Mouse (Mus musculus) gastrocnemius, postnatal 36 days (tissue): Measurements from ENCODE around the gene 4930512M02Rik. TPM values are rescaled to one million over a fixed set of nuclear protein-coding genes. Genes with fewer than 3 reads are reported as not detected.
"Not testable (repeated sequence)": the region's sequence is repeated elsewhere in the genome, so short reads cannot be mapped to it uniquely, and the experiment has no call there.

Source experiments
- DNase-seq, 2 experiments: peaks; one replicate each; pipeline ENCODE4 v3.0.0; 2022
- intact Hi-C: fragments of 180-260 bp; cut with DNase I; formaldehyde crosslinking; loops from one replicate; pipeline ENCODE4 v1.15.1; 2025
- long read RNA-seq, 2 experiments: library from polyadenylated mRNA; stranded (forward); transcript quantifications; one replicate each; pipeline ENCODE4 v2.0.0; 2021
- total RNA-seq, 2 experiments: library from RNA; stranded (reverse); gene quantifications; 2 replicates each; pipeline ENCODE4 v1.2.3; 2021

The 4930512M02Rik gene
- total RNA-seq = not detected
- long read RNA-seq, experiment 1 = 0 reads
- long read RNA-seq, experiment 2 = 0 reads

DNA sequence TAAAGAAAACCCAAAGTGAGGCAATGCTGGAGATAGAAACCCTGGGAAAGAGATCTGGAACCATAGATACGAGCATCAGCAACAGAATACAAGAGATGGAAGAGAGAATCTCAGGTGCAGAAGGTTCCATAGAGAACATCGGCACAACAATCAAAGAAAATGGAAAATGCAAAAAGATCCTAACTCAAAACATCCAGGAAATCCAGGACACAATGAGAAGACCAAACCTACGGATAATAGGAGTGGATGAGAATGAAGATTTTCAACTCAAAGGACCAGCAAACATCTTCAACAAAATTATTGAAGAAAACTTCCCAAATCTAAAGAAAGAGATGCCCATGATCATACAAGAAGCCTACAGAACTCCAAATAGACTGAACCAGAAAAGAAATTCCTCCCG, at the start of gene 4930512M02Rik:
4930512M02Rik (minus strand) TSS at position 101 of the 400 bp plus-strand sequence.
- intact Hi-C loops, DNase-seq: not testable (repeated sequence)

DNA sequence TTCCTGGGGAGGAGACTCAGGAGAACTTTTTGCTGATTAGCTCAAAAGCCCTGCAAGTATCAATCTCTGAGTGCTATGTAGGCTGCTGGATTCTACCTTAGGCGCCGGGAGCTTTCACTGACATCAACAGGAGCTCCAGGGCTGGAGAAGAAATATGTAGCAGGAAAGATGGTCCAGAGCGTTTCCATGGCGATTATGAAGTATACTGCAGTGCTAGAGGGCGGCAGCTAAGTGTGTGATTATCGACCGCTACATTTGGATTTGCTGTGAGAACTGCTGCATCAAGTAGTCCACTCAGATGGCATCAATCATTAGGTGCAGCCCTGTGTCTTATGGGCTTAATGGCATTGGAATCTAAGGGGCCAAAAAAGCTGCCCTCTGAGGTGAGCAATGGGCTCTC, 49.5 kb upstream of the 4930512M02Rik start:
- intact Hi-C loops = no loop called here
- DNase-seq = no peak

- intact Hi-C loops = no loop called here
- DNase-seq = no peak
Observed at GRCm38 (mm10) chr11:11676068-11676741, 48.6 kb upstream of the 4930512M02Rik start.

DNA sequence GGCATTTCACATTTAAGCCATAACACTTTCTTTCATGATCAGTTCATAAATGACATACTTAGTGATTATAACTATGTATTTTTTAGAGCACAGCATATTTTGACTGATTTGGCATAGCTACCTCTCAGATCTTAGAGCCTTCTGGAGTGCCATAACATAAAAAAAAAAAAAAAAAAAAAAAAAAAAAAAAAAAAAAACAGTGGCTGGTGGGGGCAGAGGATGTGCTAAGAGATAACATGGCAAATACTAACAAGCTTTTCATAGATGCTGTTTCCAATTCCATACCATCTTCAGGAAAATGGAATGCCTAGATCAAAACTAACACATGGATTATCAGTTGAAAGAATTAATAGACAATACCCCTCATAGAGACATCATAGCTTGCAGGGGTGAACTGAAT, 47.4 kb upstream of the 4930512M02Rik start:
- DNase-seq = no peak

DNA sequence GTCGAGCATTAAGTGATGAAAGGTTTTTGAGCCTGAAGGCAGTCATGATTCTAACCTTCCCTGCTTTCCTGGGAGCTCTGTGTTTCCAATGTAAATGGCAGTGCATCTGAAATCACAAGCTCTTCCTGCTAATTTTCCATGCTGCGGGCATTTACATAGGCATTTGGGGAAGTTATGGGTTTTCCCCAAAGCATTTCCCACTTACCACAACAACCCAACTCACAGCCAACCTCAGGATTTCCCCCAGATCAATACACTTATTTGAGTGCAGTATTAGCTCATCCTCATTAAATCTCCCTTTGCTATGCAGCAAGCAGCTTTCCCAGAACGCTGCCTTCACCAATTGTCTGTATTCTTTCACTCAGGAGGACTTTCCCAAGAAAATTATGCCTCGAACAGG, 45.3 kb upstream of the 4930512M02Rik start:
- no peak for DNase-seq
- intact Hi-C loops = no loop called here

More for the DNA sequence above, 47.4 kb upstream of the 4930512M02Rik start:
- intact Hi-C loops = no loop called here

DNA sequence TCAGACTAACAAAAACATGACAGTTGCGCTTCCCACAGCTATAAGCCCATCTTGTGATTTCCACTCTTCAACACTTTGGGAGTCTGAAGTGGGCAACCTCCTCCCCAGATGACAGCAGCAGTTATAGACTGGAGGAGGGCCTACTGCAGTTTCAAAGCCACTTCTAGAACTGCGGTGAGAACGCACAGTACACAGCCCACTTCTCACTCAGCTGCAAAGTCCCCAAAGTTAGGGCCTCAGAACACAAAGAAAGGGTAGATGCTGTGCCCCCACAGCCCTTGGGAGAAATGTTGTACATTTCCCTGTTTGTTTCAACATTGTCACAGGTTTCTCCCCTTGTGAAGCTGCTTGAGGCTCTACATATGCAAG, 40.3 kb upstream of the 4930512M02Rik start:
- no peak for DNase-seq
- intact Hi-C loops = no loop called here

GRCm38 (mm10) chr11:11667254-11667921, 39.8 kb upstream of the 4930512M02Rik start:
- DNase-seq = no peak
- intact Hi-C loops = no loop called here

DNA sequence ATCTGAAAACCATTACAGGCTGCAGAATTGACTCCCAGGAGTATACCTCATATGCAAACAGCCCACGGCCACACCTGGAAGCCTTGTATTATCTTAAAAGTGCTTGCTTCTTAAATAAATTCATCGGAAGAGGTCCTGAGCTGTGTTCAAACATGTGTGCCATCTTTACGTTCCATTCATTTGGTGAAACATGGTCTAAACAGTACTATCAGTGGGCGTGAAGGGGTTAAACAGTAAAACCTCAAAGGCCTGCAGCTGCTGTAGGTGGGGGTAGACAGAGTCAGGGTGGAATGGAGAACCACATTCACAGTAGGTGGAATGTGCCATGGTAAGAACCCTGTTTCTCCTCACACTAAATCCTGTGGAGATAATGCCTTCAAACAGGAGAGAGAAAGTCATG, 33.0 kb upstream of the 4930512M02Rik start:
- DNase-seq = no peak
- intact Hi-C loops = no loop called here

- no peak for DNase-seq
Observed at GRCm38 (mm10) chr11:11658834-11659233, 31.2 kb upstream of the 4930512M02Rik start.

GRCm38 (mm10) chr11:11657634-11658033, 30.0 kb upstream of the 4930512M02Rik start:
- intact Hi-C loops = no loop called here

More at GRCm38 (mm10) chr11:11658834-11659233, 31.2 kb upstream of the 4930512M02Rik start:
- intact Hi-C loops = no loop called here

GRCm38 (mm10) chr11:11656995-11657530, 29.4 kb upstream of the 4930512M02Rik start:
- intact Hi-C loops = no loop called here
- DNase-seq = no peak

More at GRCm38 (mm10) chr11:11657634-11658033, 30.0 kb upstream of the 4930512M02Rik start:
- no peak for DNase-seq

GRCm38 (mm10) chr11:11656388-11656787, 28.8 kb upstream of the 4930512M02Rik start:
- DNase-seq = no peak
- intact Hi-C loops = no loop called here

DNA sequence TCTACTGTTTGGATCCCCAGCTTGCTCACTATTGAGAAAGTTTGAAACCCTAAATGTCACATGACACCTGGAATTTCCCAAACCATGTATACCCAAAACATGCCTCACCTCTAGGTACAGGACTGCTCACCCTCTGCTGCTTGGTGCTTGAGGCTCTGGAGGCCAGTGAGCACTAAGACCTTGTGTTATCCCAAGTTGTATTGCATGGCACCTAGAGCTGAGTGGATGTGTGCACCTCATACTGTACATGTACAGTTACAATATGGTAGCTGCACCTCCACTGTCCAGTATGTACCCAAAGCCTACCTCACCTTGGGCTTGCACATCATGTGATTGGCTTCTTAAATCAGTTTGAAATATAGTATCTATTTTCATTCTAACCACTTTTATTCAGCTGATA, 16.7 kb upstream of the 4930512M02Rik start:
- intact Hi-C loops = no loop called here
- DNase-seq = no peak

DNA sequence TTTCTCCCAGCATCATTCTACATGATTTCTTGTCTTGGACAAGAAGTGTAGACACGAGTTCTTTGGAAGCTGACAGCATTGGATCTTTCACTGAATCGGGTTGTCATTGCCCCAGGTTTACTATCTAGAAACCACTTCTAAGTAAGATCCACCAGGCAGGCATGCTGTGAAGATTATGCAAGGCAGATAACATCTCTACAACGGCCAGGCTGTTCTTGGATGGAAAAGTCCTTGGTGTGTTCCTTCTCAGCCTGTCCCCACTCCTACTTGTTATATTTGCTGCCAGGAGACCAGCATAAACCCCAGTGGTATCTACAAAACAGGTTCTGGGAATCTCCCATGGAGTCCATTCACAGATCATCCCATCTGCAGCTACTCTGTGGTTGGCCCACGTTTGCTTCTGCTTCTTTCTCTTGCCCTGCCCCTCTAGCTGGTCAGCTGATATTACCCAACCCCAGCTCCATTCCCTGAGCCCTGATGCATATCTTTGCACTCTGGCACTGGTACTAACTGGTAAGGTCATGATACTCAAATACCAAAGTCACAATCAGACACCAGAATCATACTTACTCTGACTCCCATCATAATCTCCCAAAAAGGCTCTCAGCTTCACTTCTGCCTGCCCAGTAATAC, 3.4 kb downstream of the 4930512M02Rik start:
- intact Hi-C loops = no loop called here
- DNase-seq = no peak

GRCm38 (mm10) chr11:11609243-11609642, 18.4 kb downstream of the 4930512M02Rik start:
- DNase-seq = no peak
- intact Hi-C loops = no loop called here

DNA sequence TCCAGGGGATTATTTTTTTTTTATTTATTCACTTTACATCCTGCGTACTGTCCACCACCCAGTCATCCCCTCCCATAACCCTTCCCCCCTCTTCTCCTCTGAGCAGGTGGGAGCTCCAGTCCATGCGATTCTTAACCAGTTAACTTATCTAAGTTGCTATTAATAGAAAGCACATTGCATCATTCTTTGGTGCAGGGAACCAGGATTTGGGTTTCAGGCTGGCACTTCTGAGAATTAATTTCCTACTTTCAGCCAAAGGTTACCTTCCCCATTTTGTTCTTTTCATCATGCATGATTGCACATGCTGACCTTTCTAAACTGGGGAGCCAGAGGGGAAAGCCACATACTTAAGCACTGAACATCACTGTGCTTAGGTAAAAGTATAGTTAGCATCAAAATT, 40.3 kb downstream of the 4930512M02Rik start:
- no peak for DNase-seq
- intact Hi-C loops = no loop called here

DNA sequence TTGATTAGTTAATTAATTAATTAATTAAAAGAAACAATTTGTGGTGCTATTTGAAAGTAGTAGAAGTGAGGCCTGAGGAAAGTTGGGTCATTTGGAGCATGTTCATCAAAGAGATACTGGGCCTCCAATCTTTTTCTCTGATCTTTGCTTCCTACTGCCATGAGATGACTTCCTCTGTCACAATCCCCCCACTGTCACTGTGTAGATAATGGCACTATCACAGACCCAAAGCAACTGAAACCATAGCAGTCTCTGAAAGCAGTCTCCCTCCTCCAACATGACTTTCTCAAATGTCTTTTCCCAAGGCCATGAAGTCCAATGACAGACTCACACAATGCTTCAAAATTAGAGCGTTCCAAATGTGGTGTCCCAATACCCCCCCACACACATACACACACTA, 41.2 kb downstream of the 4930512M02Rik start:
- intact Hi-C loops = no loop called here
- DNase-seq = no peak

- intact Hi-C loops = no loop called here
- no peak for DNase-seq
Observed at GRCm38 (mm10) chr11:11573691-11574090, 53.9 kb downstream of the 4930512M02Rik start.

- intact Hi-C loops = no loop called here
- DNase-seq = no peak
Observed at GRCm38 (mm10) chr11:11570747-11571146, 56.9 kb downstream of the 4930512M02Rik start.

GRCm38 (mm10) chr11:11569466-11570132, 58.0 kb downstream of the 4930512M02Rik start:
- intact Hi-C loops = no loop called here
- DNase-seq = no peak

- intact Hi-C loops = no loop called here
- no peak for DNase-seq
Observed at GRCm38 (mm10) chr11:11568033-11568432, 59.6 kb downstream of the 4930512M02Rik start.
